Mouse (Mus musculus) C2C12 (cell line): ENCODE measurements around the gene Fam241b.

ENCODE experiments used
- CEBPB ChIP-seq: IDR thresholded peaks from one replicate; pipeline ENCODE4 v1.6.1; 2011; ENCODE audit warnings: low read depth, mild to moderate bottlenecking, control low read depth, moderate library complexity
- CTCF ChIP-seq: IDR thresholded peaks from one replicate; pipeline ENCODE4 v1.5.1; 2011; ENCODE audit not compliant: control insufficient read depth, insufficient read depth, insufficient read length
- FOSL1 ChIP-seq: IDR thresholded peaks from one replicate; pipeline ENCODE4 v1.8.0; 2011; ENCODE audit warnings: mild to moderate bottlenecking, low read length; ENCODE audit not compliant: poor library complexity, insufficient read depth, severe bottlenecking
- MAX ChIP-seq: IDR thresholded peaks from one replicate; pipeline ENCODE4 v1.6.1; 2011; ENCODE audit warnings: mild to moderate bottlenecking, control low read depth
- MYOG ChIP-seq: IDR thresholded peaks from one replicate; pipeline ENCODE4 v1.6.1; 2011; ENCODE audit not compliant: control insufficient read depth, insufficient read length; ENCODE audit errors: extremely low read depth
- USF1 ChIP-seq: IDR thresholded peaks from one replicate; pipeline ENCODE4 v1.6.1; 2011; ENCODE audit warnings: low read depth, mild to moderate bottlenecking, control low read depth, moderate library complexity

GRCm38 (mm10) chr10:62190821-62191220 lies 47.1 kb upstream of the Fam241b start:
- no peak for TF ChIP-seq MAX
- no peak for TF ChIP-seq CTCF
- TF ChIP-seq USF1, result no peak
- TF ChIP-seq CEBPB, result no peak
- no peak for TF ChIP-seq MYOG
- TF ChIP-seq FOSL1, result no peak
